Mouse (Mus musculus): ENCODE measurements around the gene Tnp2. TPM values are rescaled to one million over a fixed set of nuclear protein-coding genes. Genes with fewer than 3 reads are reported as not detected.

Gene Tnp2
- not detected in 2 replicates for polyA plus RNA-seq (2015; fragmentation: Nextera tagmentation; extraction: Ambion mirVana)

DNA sequence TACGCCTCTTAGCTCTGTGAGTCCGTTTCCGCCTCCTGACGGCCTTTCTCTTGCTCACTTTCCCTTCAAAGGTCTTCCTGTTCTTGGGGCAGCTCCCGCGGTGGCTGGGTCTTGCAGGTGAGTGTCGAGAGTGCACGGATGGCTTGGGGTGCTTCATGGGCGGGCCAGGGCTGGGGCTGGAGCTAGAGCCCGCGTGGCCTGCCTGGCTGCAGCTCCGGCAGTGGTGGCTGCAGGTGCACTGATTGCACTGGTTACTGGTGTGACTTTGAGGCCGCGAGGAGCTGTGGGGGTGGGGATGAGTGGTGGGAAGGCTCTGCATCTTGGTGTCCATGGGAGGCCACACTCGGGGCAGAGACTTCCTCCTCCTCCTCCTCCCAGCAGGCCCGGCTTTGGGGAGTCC, at the start of gene Tnp2:
Gene Tnp2, minus strand, starts transcription at position 390 of the 400 bp plus-strand sequence.
- H3K4me1 ChIP-seq (ENCODE audit: control insufficient read depth, insufficient read depth, low read length): peaks cover 19% of the 10 kb centered on the region
- H3K27ac ChIP-seq (ENCODE audit: low read length): no peak within 1 kb of the TSS
- no peak within 1 kb of the TSS for H3K9ac ChIP-seq (ENCODE audit: low read length)
- WGBS: 55% methylated on average over 16 of the region's 16 CpGs
- no peak within 1 kb of the TSS for H3K4me2 ChIP-seq (ENCODE audit: low read depth, low read length)
- no peaks in the 10 kb centered on the region for H3K9me3 ChIP-seq (replicated peaks; ENCODE audit: control insufficient read depth, low read length)
- no peak for ATAC-seq (ENCODE audit: insufficient read depth, low FRiP score)
- no peak within 1 kb of the TSS for H3K4me3 ChIP-seq (replicated peaks; ENCODE audit: low read length)
- H3K36me3 ChIP-seq (ENCODE audit: control insufficient read depth, insufficient read depth, low read length): no peaks in the 10 kb centered on the region
- no peaks in the 10 kb centered on the region for H3K27me3 ChIP-seq (ENCODE audit: control insufficient read depth, insufficient read depth, low read length)

DNA sequence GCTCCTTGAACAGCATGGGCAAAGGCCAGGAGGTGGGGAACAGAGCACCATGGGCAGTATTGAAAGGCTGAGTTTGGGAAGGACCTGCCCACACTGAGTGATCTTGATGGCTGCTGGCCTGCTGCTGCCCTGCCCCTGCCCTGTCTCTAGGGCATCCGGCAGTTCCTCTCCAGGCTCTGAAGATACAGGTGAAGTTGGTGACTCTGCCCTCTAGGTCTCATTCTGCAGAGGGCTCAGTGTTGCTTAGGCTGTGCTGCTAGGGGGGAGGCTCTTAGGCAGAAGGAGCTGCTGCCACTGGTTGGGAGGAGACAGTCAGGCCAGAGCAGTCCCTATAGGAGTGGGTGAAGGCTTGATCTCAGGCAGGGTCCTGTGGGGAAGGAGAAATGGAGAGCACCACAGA, 49.4 kb upstream of the Tnp2 start:
- Histone ChIP-seq H3K4me2 (ENCODE audit: low read depth, low read length) (0 out of 2 replicates have a peak overlapping the region, but pooled peaks have one; percentile 15), H3K36me3 (ENCODE audit: control insufficient read depth, insufficient read depth, low read length) (no peaks in the 10 kb centered on the region), H3K9me3 (replicated peaks; ENCODE audit: control insufficient read depth, low read length) (no peaks in the 10 kb centered on the region), H3K27me3 (ENCODE audit: control insufficient read depth, insufficient read depth, low read length) (no peaks in the 10 kb centered on the region), H3K4me3 (replicated peaks; ENCODE audit: low read length) (no peak overlapping the region), H3K9ac (ENCODE audit: low read length) (peak overlapping the region; percentile 23; the same call in 1 of the 2 replicates), H3K4me1 (ENCODE audit: control insufficient read depth, insufficient read depth, low read length) (peaks cover 34% of the 10 kb centered on the region), H3K27ac (ENCODE audit: low read length) (peak overlapping the region; percentile 83)
- ATAC-seq (ENCODE audit: insufficient read depth, low FRiP score): no peak
- WGBS: 80% methylated on average over 1 of the region's 1 CpGs

DNA sequence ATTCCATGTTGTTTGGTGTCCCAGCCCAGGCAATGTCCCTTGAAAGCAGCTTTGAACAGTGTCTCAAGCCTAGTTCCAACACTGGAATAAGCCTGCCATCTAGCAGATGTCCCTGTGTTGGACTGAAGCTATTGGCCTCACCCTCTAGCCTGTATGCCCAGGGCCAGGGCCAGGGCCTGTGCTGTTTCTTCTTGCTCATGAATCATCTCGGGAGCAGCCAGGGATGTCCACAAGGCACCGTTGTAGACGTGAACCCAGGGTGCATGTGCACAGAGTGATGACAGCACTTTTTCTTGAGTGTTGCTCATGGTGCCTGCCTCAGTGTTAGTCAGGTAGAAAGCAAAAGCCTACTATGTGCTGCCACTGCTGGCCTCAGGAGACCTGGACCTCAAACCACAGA, 48.8 kb upstream of the Tnp2 start:
- H3K9me3 ChIP-seq (replicated peaks; ENCODE audit: control insufficient read depth, low read length): no peaks in the 10 kb centered on the region
- no peak for ATAC-seq (ENCODE audit: insufficient read depth, low FRiP score)
- H3K4me2 ChIP-seq (ENCODE audit: low read depth, low read length): no peak overlapping the region
- peaks cover 34% of the 10 kb centered on the region for H3K4me1 ChIP-seq (ENCODE audit: control insufficient read depth, insufficient read depth, low read length)
- H3K9ac ChIP-seq (ENCODE audit: low read length): no peak overlapping the region
- H3K4me3 ChIP-seq (replicated peaks; ENCODE audit: low read length): no peak overlapping the region
- H3K27ac ChIP-seq (ENCODE audit: low read length): no peak overlapping the region
- WGBS: 77% methylated on average over 3 of the region's 3 CpGs
- no peaks in the 10 kb centered on the region for H3K36me3 ChIP-seq (ENCODE audit: control insufficient read depth, insufficient read depth, low read length)
- no peaks in the 10 kb centered on the region for H3K27me3 ChIP-seq (ENCODE audit: control insufficient read depth, insufficient read depth, low read length)

DNA sequence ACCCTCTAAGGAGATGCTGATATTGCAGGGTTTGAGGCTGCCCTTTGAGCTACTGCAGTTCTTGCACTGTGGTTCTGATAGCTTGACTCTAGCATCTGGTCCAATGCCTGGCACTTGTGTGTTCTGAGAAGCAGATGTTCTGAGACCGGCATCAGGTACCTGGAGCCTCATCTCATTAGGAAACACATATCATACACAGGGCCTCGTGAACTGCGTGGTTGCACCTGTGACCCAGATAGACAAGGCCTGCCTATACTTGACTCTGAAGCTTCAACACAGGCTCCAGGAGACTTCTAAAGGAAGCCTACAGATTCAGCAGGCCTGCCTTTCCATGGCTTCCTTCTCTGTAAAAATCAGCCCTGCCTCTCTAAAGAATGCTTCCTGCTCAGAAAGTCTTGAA, 47.9 kb upstream of the Tnp2 start:
- Histone ChIP-seq H3K36me3 (ENCODE audit: control insufficient read depth, insufficient read depth, low read length) (no peaks in the 10 kb centered on the region), H3K27ac (ENCODE audit: low read length) (no peak overlapping the region), H3K9ac (ENCODE audit: low read length) (no peak overlapping the region), H3K4me2 (ENCODE audit: low read depth, low read length) (no peak overlapping the region), H3K9me3 (replicated peaks; ENCODE audit: control insufficient read depth, low read length) (no peaks in the 10 kb centered on the region), H3K27me3 (ENCODE audit: control insufficient read depth, insufficient read depth, low read length) (no peaks in the 10 kb centered on the region), H3K4me1 (ENCODE audit: control insufficient read depth, insufficient read depth, low read length) (peaks cover 34% of the 10 kb centered on the region), H3K4me3 (replicated peaks; ENCODE audit: low read length) (no peak overlapping the region)
- ATAC-seq (ENCODE audit: insufficient read depth, low FRiP score): no peak
- WGBS: 84% methylated on average over 3 of the region's 3 CpGs

DNA sequence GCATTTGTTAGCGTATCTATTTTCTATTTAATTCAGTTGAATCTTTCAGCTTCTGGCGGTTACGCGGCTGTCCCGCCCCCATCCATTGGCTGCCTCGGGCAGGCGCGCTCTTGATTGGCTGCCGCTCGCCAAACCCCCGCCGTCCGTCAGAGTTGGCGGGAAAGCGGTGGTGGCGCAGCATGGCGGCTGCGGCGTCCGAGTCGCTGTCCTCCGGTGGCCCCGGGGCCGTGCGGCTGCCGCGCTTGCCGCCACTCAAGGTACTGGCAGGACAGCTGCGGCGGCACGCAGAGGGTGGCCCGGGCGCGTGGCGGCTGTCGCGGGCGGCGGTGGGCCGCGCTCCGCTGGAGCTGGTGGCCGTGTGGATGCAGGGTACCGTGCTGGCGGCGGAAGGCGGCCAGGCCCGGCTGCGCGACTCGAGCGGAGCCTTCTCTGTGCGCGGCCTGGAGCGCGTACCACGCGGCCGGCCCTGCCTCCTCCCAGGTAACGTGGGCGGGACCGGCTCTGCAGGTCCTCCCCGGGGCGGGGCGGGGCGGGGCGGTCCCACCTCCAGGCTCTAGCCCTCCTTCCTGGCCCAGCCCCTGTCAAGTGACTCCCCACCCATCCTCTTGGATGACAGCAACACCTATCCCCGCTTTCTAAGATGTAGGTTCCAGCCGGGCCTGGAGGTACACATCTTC, 46.6 kb upstream of the Tnp2 start, which contains the start of gene Rmi2:
Gene Rmi2, plus strand, starts transcription at position 149 of the 677 bp plus-strand sequence.
- ATAC-seq (ENCODE audit: insufficient read depth, low FRiP score): peak; percentile 94
- WGBS: under 1% methylated on average over 55 of the region's 69 CpGs
- Histone ChIP-seq H3K4me3 (replicated peaks; ENCODE audit: low read length) (peak within 1 kb of the TSS; percentile 91), H3K36me3 (ENCODE audit: control insufficient read depth, insufficient read depth, low read length) (no peaks in the 10 kb centered on the region), H3K4me2 (ENCODE audit: low read depth, low read length) (peak within 1 kb of the TSS; percentile 86), H3K9me3 (replicated peaks; ENCODE audit: control insufficient read depth, low read length) (no peaks in the 10 kb centered on the region), H3K27me3 (ENCODE audit: control insufficient read depth, insufficient read depth, low read length) (no peaks in the 10 kb centered on the region), H3K9ac (ENCODE audit: low read length) (peak within 1 kb of the TSS; percentile 86), H3K27ac (ENCODE audit: low read length) (peak within 1 kb of the TSS; percentile 93), H3K4me1 (ENCODE audit: control insufficient read depth, insufficient read depth, low read length) (peaks cover 34% of the 10 kb centered on the region)

DNA sequence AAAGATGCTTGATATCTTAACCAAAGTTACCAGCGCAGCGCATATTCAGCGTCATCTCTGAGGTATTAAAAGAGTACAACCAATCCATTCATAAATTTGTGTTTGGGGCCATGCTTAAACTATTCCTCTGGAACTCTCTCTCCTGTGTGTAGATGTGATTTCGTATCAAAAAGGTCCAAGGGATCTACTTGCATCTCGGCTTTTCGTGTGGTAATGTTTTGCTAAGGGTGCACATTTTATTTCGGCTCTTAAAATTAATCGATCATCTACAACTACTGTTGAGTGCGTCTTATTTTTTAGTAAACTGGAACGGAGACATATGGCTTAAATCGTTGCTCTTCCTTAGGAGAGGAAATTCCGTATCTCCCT, 46.1 kb upstream of the Tnp2 start:
- Histone ChIP-seq H3K36me3 (ENCODE audit: control insufficient read depth, insufficient read depth, low read length) (no peaks in the 10 kb centered on the region), H3K27ac (ENCODE audit: low read length) (no peak overlapping the region; the same call in 1 of the 2 replicates), H3K4me3 (replicated peaks; ENCODE audit: low read length) (peak overlapping the region; percentile 91), H3K9ac (ENCODE audit: low read length) (peak overlapping the region; percentile 86; the same call in 1 of the 2 replicates), H3K4me1 (ENCODE audit: control insufficient read depth, insufficient read depth, low read length) (peaks cover 34% of the 10 kb centered on the region), H3K9me3 (replicated peaks; ENCODE audit: control insufficient read depth, low read length) (no peaks in the 10 kb centered on the region), H3K4me2 (ENCODE audit: low read depth, low read length) (peak overlapping the region; percentile 86), H3K27me3 (ENCODE audit: control insufficient read depth, insufficient read depth, low read length) (no peaks in the 10 kb centered on the region)
- 3% methylated on average over 12 of the region's 12 CpGs for WGBS
- no peak for ATAC-seq (ENCODE audit: insufficient read depth, low FRiP score)

DNA sequence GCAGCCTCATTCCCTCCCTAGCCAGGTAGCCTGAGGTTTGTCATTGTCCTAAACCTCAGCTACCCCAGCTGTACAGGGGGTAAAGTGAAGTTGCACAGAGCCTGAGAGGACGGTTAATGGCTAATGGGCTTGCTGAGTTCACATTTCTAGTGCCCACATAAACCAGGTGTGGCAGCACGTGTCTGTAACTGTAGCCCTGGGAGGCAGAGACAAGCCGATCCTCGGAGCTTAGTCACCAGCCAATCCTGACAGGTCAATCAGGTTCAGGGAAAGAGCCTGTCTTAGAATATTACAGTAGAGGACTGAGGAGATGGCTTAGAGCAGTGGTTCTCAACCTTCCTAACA, 40.0 kb upstream of the Tnp2 start:
- no peak for ATAC-seq (ENCODE audit: insufficient read depth, low FRiP score)
- 0 out of 2 replicates have a peak, but pooled peaks cover 2% of the 10 kb centered on the region for H3K4me1 ChIP-seq (ENCODE audit: control insufficient read depth, insufficient read depth, low read length)
- no peaks in the 10 kb centered on the region for H3K9me3 ChIP-seq (replicated peaks; ENCODE audit: control insufficient read depth, low read length)
- WGBS: 45% methylated on average over 4 of the region's 4 CpGs
- H3K27me3 ChIP-seq (ENCODE audit: control insufficient read depth, insufficient read depth, low read length): no peaks in the 10 kb centered on the region
- H3K9ac ChIP-seq (ENCODE audit: low read length): no peak overlapping the region
- no peak overlapping the region for H3K4me2 ChIP-seq (ENCODE audit: low read depth, low read length)
- H3K36me3 ChIP-seq (ENCODE audit: control insufficient read depth, insufficient read depth, low read length): no peaks in the 10 kb centered on the region
- H3K27ac ChIP-seq (ENCODE audit: low read length): no peak overlapping the region
- no peak overlapping the region for H3K4me3 ChIP-seq (replicated peaks; ENCODE audit: low read length)

DNA sequence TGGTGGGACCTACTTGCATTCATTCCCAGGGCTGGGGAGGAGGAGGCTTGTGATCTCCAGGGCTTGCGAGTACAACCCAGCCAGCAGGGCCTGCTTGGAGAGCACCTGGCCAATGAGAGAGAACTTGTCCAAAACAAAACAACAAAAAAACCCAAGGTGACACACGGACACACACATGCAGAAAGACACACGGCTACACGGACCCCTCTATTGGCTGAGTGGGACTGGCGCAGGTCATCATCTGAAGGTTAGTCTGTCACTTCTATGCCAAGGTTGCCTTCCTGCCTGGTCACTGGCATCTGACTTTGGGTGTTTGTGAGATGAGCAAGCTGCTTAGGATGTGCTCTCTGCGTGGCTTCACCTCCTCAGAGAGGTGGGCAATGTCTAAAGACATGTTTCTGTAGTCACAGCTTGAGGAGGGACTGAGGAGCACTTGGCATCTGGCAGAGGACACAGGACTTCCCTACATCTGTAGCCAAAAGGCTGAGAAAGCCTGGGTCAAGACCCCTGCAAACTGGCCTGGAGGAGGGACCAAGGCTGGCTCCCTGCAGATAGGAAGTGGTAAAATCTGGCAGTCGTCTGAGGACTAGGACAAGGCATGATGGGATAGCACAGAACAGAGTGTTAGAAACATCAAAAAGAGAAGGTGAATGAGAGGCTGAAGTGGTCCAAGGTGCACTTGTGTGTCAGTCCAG, 39.5 kb upstream of the Tnp2 start:
- WGBS: 74% methylated on average over 7 of the region's 7 CpGs
- H3K4me1 ChIP-seq (ENCODE audit: control insufficient read depth, insufficient read depth, low read length): 0 out of 2 replicates have a peak, but pooled peaks cover 2% of the 10 kb centered on the region
- no peak overlapping the region for H3K4me2 ChIP-seq (ENCODE audit: low read depth, low read length)
- H3K27ac ChIP-seq (ENCODE audit: low read length): no peak overlapping the region
- no peaks in the 10 kb centered on the region for H3K36me3 ChIP-seq (ENCODE audit: control insufficient read depth, insufficient read depth, low read length)
- no peak overlapping the region for H3K4me3 ChIP-seq (replicated peaks; ENCODE audit: low read length)
- no peaks in the 10 kb centered on the region for H3K9me3 ChIP-seq (replicated peaks; ENCODE audit: control insufficient read depth, low read length)
- H3K27me3 ChIP-seq (ENCODE audit: control insufficient read depth, insufficient read depth, low read length): no peaks in the 10 kb centered on the region
- no peak for ATAC-seq (ENCODE audit: insufficient read depth, low FRiP score)
- H3K9ac ChIP-seq (ENCODE audit: low read length): no peak overlapping the region

DNA sequence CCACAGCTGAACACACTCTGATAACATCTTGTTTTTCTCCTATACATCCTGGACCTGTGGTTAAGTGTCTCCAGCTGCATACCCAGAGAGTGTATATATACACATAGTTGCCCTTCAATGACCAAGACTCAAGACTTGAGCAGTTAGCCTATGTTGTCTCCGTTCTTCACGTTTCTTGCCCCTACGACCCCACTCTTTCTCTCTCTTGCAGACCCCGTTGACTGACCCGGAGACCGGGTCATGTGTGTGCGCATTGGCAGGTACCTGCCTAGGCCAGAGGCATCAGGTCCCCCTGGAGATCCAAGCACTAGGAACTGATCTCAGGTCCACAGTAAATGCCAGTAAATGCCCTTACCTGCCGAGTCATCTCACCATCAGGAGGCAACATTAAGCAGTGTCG, 38.8 kb upstream of the Tnp2 start:
- H3K27ac ChIP-seq (ENCODE audit: low read length): no peak overlapping the region
- H3K4me2 ChIP-seq (ENCODE audit: low read depth, low read length): no peak overlapping the region
- H3K4me3 ChIP-seq (replicated peaks; ENCODE audit: low read length): no peak overlapping the region
- H3K36me3 ChIP-seq (ENCODE audit: control insufficient read depth, insufficient read depth, low read length): no peaks in the 10 kb centered on the region
- 89% methylated on average over 9 of the region's 9 CpGs for WGBS
- H3K27me3 ChIP-seq (ENCODE audit: control insufficient read depth, insufficient read depth, low read length): no peaks in the 10 kb centered on the region
- H3K9me3 ChIP-seq (replicated peaks; ENCODE audit: control insufficient read depth, low read length): no peaks in the 10 kb centered on the region
- ATAC-seq (ENCODE audit: insufficient read depth, low FRiP score): no peak
- 0 out of 2 replicates have a peak, but pooled peaks cover 2% of the 10 kb centered on the region for H3K4me1 ChIP-seq (ENCODE audit: control insufficient read depth, insufficient read depth, low read length)
- no peak overlapping the region for H3K9ac ChIP-seq (ENCODE audit: low read length)
